Mouse (Mus musculus) limb, embryonic 14.5 days (tissue): ENCODE results near the gene L1cam. TPM values are rescaled to one million over a fixed set of nuclear protein-coding genes. Genes with fewer than 3 reads are reported as not detected.

Experiments used
- ATAC-seq: fragments of 200-750 bp; cut with Nextera tagmentation; 2 replicates; pipeline ENCODE4 v1.8.0; 2017; ENCODE audit warnings: low read depth, moderate number of reproducible peaks, moderate TSS enrichment; ENCODE audit not compliant: low FRiP score
- DNase-seq: peaks from one replicate; pipeline ENCODE4 v3.0.0-alpha.2; 2015; ENCODE audit warnings: low spot score
- H3K27ac ChIP-seq: fragments of 300-500 bp; sonication (generic); replicated peaks from 2 replicates; pipeline ENCODE4 v1.5.1; 2014; ENCODE audit warnings: low read depth, mild to moderate bottlenecking, low read length, moderate library complexity, mixed read lengths
- H3K27me3 ChIP-seq: fragments of 300-500 bp; sonication (generic); 2 replicates; pipeline ENCODE4 v1.6.1; 2014; ENCODE audit warnings: low read length, mixed read lengths; ENCODE audit not compliant: control insufficient read depth, insufficient read depth
- H3K36me3 ChIP-seq: fragments of 300-500 bp; sonication (generic); 2 replicates; pipeline ENCODE4 v1.6.1; 2014; ENCODE audit warnings: mild to moderate bottlenecking, low read length, moderate library complexity, mixed read lengths; ENCODE audit not compliant: control insufficient read depth, insufficient read depth
- H3K4me1 ChIP-seq: fragments of 300-500 bp; sonication (generic); 2 replicates; pipeline ENCODE4 v1.6.1; 2014; ENCODE audit warnings: antibody characterized with exemption, low read length, mixed read lengths; ENCODE audit not compliant: control insufficient read depth, insufficient read depth
- H3K4me2 ChIP-seq: fragments of 300-500 bp; sonication (generic); replicated peaks from 2 replicates; pipeline ENCODE4 v1.6.1; 2014; ENCODE audit warnings: low read depth, mild to moderate bottlenecking, low read length, moderate library complexity; ENCODE audit not compliant: severe bottlenecking
- H3K4me3 ChIP-seq: fragments of 300-500 bp; sonication (generic); replicated peaks from 2 replicates; pipeline ENCODE4 v1.5.1; 2014; ENCODE audit warnings: low read length
- H3K9ac ChIP-seq: fragments of 300-500 bp; sonication (generic); 2 replicates; pipeline ENCODE4 v1.6.1; 2014; ENCODE audit warnings: mild to moderate bottlenecking, low read depth, low read length, moderate library complexity; ENCODE audit not compliant: severe bottlenecking
- H3K9me3 ChIP-seq: fragments of 300-500 bp; sonication (generic); 2 replicates; pipeline ENCODE4 v1.6.1; 2016; ENCODE audit warnings: low read length; ENCODE audit not compliant: control insufficient read depth
- POLR2A ChIP-seq: fragments of 200-500 bp; IDR thresholded peaks from 2 replicates; pipeline ENCODE4 v1.8.0; 2012; ENCODE audit warnings: inconsistent platforms, mild to moderate bottlenecking, moderate library complexity, borderline replicate concordance; ENCODE audit not compliant: insufficient read depth, insufficient read length; ENCODE audit errors: extremely low read depth
- whole genome bisulfite sequencing: fragments of 180-500 bp; shearing (Covaris S2); extraction: QIAGEN DNeasy Blood & Tissue Kit; methylation state at CpG from one replicate; pipeline ENCODE4 v1.1.7; 2014; 5-methylcytosine and 5-hydroxymethylcytosine counted together
- polyA plus RNA-seq, 2 experiments: library from polyadenylated mRNA; depleted of rRNA in 1 of 2; stranded (reverse) in 1 of 2; unstranded in 1 of 2; fragments of >200 nt; fragmentation: Nextera tagmentation in 1 of 2; extraction: Ambion mirVana in 1 of 2; gene quantifications; 2 replicates each; pipeline versions ENCODE4 v1.2.1 to v1.2.3; 2012 to 2014

Gene L1cam
- polyA plus RNA-seq, 2 experiments: 4.6 to 7.8 TPM

GRCm38 (mm10) chrX:73875881-73876280 lies 20.0 kb downstream of the L1cam start:
- ATAC-seq: no peak
- no peak overlapping the region for H3K4me2 ChIP-seq
- H3K27me3 ChIP-seq: peaks cover 9% of the 10 kb centered on the region; the same call in 1 of the 2 replicates
- H3K36me3 ChIP-seq: no peaks in the 10 kb centered on the region
- H3K4me3 ChIP-seq: no peak overlapping the region
- no peaks in the 10 kb centered on the region for H3K4me1 ChIP-seq
- no peak for TF ChIP-seq POLR2A
- no peak overlapping the region for H3K9ac ChIP-seq
- DNase-seq: no peak
- no peak overlapping the region for H3K27ac ChIP-seq
- WGBS: 73% methylated on average over 2 of the region's 2 CpGs
- no peaks in the 10 kb centered on the region for H3K9me3 ChIP-seq

GRCm38 (mm10) chrX:73871956-73872355 lies 23.9 kb downstream of the L1cam start:
- no peak for TF ChIP-seq POLR2A
- Histone ChIP-seq H3K27me3 (no peaks in the 10 kb centered on the region), H3K4me3 (no peak overlapping the region), H3K27ac (no peak overlapping the region), H3K4me1 (no peaks in the 10 kb centered on the region), H3K36me3 (no peaks in the 10 kb centered on the region), H3K9me3 (no peaks in the 10 kb centered on the region), H3K4me2 (no peak overlapping the region), H3K9ac (no peak overlapping the region)
- ATAC-seq (no peak), DNase-seq (no peak)
- WGBS: 38% methylated on average over 1 of the region's 1 CpGs

DNA sequence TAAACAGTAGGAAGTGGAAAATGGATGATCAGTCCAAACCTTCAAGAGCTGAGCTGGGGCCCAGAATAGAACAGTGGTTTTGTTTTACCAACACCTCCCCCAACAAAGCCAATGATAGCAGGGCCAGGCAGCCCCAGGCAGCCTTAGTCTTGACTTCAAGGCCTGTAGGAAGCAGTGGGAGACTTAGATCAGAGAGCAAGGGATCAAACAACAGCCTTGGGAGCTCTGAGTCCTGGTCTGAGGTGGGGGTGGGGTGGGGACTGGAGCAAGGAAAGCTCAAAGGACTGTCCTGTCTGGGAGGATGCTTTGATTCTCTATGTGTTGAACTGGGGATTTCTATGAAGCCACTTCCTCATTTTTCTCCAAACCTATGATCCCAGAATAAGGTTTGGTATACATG lies 24.4 kb downstream of the L1cam start:
- DNase-seq (no peak), ATAC-seq (no peak)
- Histone ChIP-seq H3K4me1 (no peaks in the 10 kb centered on the region), H3K4me2 (no peak overlapping the region), H3K9ac (no peak overlapping the region), H3K4me3 (no peak overlapping the region), H3K27ac (no peak overlapping the region), H3K27me3 (no peaks in the 10 kb centered on the region), H3K36me3 (no peaks in the 10 kb centered on the region), H3K9me3 (no peaks in the 10 kb centered on the region)
- no peak for TF ChIP-seq POLR2A

GRCm38 (mm10) chrX:73869334-73869733 lies 26.6 kb downstream of the L1cam start:
- no peak for ATAC-seq
- DNase-seq: peak; percentile 13
- Histone ChIP-seq H3K4me1 (no peaks in the 10 kb centered on the region), H3K4me3 (no peak overlapping the region), H3K36me3 (no peaks in the 10 kb centered on the region), H3K9ac (no peak overlapping the region), H3K4me2 (no peak overlapping the region), H3K27ac (no peak overlapping the region), H3K9me3 (no peaks in the 10 kb centered on the region), H3K27me3 (no peaks in the 10 kb centered on the region)
- TF ChIP-seq POLR2A: no peak
- WGBS: 6% methylated on average over 5 of the region's 5 CpGs

GRCm38 (mm10) chrX:73867852-73868251 lies 28.1 kb downstream of the L1cam start:
- Histone ChIP-seq H3K36me3 (no peaks in the 10 kb centered on the region), H3K9me3 (no peaks in the 10 kb centered on the region), H3K4me1 (no peaks in the 10 kb centered on the region), H3K4me3 (no peak overlapping the region), H3K4me2 (no peak overlapping the region), H3K9ac (no peak overlapping the region), H3K27me3 (no peaks in the 10 kb centered on the region), H3K27ac (no peak overlapping the region)
- DNase-seq (no peak), ATAC-seq (no peak)
- no peak for TF ChIP-seq POLR2A
- WGBS: 57% methylated on average over 1 of the region's 1 CpGs

DNA sequence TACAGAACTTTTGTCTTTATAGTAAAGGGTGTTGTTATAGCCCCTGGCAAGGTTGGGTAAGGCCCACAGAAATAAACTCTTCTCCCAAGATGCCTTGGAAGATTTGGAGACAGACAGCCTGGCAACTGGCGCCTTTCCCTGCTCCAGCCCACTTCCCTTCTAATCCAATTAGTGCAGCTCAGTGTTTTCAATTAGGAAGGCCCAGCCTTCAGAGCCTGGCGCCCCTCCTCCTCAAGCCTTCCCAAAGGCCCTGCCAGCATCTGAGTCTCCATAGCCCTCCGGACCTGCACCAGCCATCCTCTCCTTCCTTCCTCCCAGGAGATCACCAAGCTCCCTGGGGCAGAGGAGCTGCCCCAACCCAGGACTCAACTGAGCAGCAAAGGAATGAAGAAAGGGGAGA lies 28.6 kb downstream of the L1cam start:
- no peak overlapping the region for H3K27ac ChIP-seq
- no peaks in the 10 kb centered on the region for H3K9me3 ChIP-seq
- no peak for DNase-seq
- no peaks in the 10 kb centered on the region for H3K4me1 ChIP-seq
- 35% methylated on average over 3 of the region's 3 CpGs for WGBS
- H3K4me3 ChIP-seq: no peak overlapping the region
- no peaks in the 10 kb centered on the region for H3K27me3 ChIP-seq
- no peak overlapping the region for H3K4me2 ChIP-seq
- ATAC-seq: no peak
- no peak for TF ChIP-seq POLR2A
- no peaks in the 10 kb centered on the region for H3K36me3 ChIP-seq
- H3K9ac ChIP-seq: no peak overlapping the region
